Mouse (Mus musculus): ENCODE measurements at regions not wholly inside any gene's neighbourhood (a gene's known extent, or its start where the extent isn't known, plus 50 kb on each side); places are given as distances from the start of the nearest gene placed in this dataset.

- DNase-seq (ENCODE audit: low spot score) (peak; percentile 27), ATAC-seq (no peak)
- TF ChIP-seq CTCF (IDR thresholded peaks at IDR 0.05; ENCODE audit: low read depth): no peak
- Histone ChIP-seq H3K4me1 (ENCODE audit: insufficient read depth, low read length) (no peaks in the 10 kb centered on the region), H3K27ac (no peak overlapping the region), H3K36me3 (ENCODE audit: insufficient read depth, low read length) (no peaks in the 10 kb centered on the region), H3K4me2 (ENCODE audit: low read depth, low read length) (no peak overlapping the region), H3K4me3 (ENCODE audit: low read length) (no peak overlapping the region), H3K9me3 (ENCODE audit: low read length) (no peaks in the 10 kb centered on the region), H3K27me3 (ENCODE audit: insufficient read depth, low read length) (no peaks in the 10 kb centered on the region), H3K9ac (replicated peaks; ENCODE audit: low read length) (no peak overlapping the region)
- WGBS: 53% methylated on average over 4 of the region's 4 CpGs
Observed at GRCm38 (mm10) chr2:71681148-71681547, 64.3 kb upstream of the Itga6 start.

GRCm38 (mm10) chr2:71683375-71683774 is 62.0 kb upstream of the Itga6 start:
- no peak overlapping the region for H3K4me2 ChIP-seq (ENCODE audit: low read depth, low read length)
- 48% methylated on average over 4 of the region's 4 CpGs for WGBS
- H3K4me3 ChIP-seq (ENCODE audit: low read length): no peak overlapping the region
- H3K9ac ChIP-seq (replicated peaks; ENCODE audit: low read length): no peak overlapping the region
- no peaks in the 10 kb centered on the region for H3K9me3 ChIP-seq (ENCODE audit: low read length)
- TF ChIP-seq CTCF (IDR thresholded peaks at IDR 0.05; ENCODE audit: low read depth): no peak
- ATAC-seq: 0 out of 2 replicates have a peak, but pooled peaks have one; percentile 38
- no peaks in the 10 kb centered on the region for H3K36me3 ChIP-seq (ENCODE audit: insufficient read depth, low read length)
- peak; percentile 66 for DNase-seq (ENCODE audit: low spot score)
- H3K4me1 ChIP-seq (ENCODE audit: insufficient read depth, low read length): no peaks in the 10 kb centered on the region
- H3K27me3 ChIP-seq (ENCODE audit: insufficient read depth, low read length): no peaks in the 10 kb centered on the region
- H3K27ac ChIP-seq: no peak overlapping the region; the same call in 1 of the 2 replicates

GRCm38 (mm10) chr2:71685239-71685638 is 60.2 kb upstream of the Itga6 start:
- 81% methylated on average over 7 of the region's 7 CpGs for WGBS
- ATAC-seq (no peak), DNase-seq (ENCODE audit: low spot score) (no peak)

GRCm38 (mm10) chr2:71689041-71689440 is 56.4 kb upstream of the Itga6 start:
- WGBS: 70% methylated on average over 4 of the region's 4 CpGs
- H3K27ac ChIP-seq: no peak overlapping the region
- no peaks in the 10 kb centered on the region for H3K27me3 ChIP-seq (ENCODE audit: insufficient read depth, low read length)
- 0 out of 2 replicates have a peak, but pooled peaks cover 10% of the 10 kb centered on the region for H3K4me1 ChIP-seq (ENCODE audit: insufficient read depth, low read length)
- ATAC-seq (no peak), DNase-seq (ENCODE audit: low spot score) (no peak)
- H3K4me2 ChIP-seq (ENCODE audit: low read depth, low read length): no peak overlapping the region
- no peaks in the 10 kb centered on the region for H3K36me3 ChIP-seq (ENCODE audit: insufficient read depth, low read length)
- TF ChIP-seq CTCF (IDR thresholded peaks at IDR 0.05; ENCODE audit: low read depth): no peak
- no peak overlapping the region for H3K9ac ChIP-seq (replicated peaks; ENCODE audit: low read length)
- H3K4me3 ChIP-seq (ENCODE audit: low read length): no peak overlapping the region
- no peaks in the 10 kb centered on the region for H3K9me3 ChIP-seq (ENCODE audit: low read length)

More at GRCm38 (mm10) chr2:71685239-71685638, 60.2 kb upstream of the Itga6 start:
- no peaks in the 10 kb centered on the region for H3K27me3 ChIP-seq (ENCODE audit: insufficient read depth, low read length)
- no peak overlapping the region for H3K4me3 ChIP-seq (ENCODE audit: low read length)
- no peak for TF ChIP-seq CTCF (IDR thresholded peaks at IDR 0.05; ENCODE audit: low read depth)
- no peak overlapping the region for H3K27ac ChIP-seq
- H3K4me2 ChIP-seq (ENCODE audit: low read depth, low read length): no peak overlapping the region
- H3K9me3 ChIP-seq (ENCODE audit: low read length): no peaks in the 10 kb centered on the region
- H3K9ac ChIP-seq (replicated peaks; ENCODE audit: low read length): no peak overlapping the region
- H3K36me3 ChIP-seq (ENCODE audit: insufficient read depth, low read length): no peaks in the 10 kb centered on the region
- no peaks in the 10 kb centered on the region for H3K4me1 ChIP-seq (ENCODE audit: insufficient read depth, low read length)

GRCm38 (mm10) chr2:71690277-71691161 is 54.9 kb upstream of the Itga6 start:
- H3K36me3 ChIP-seq (ENCODE audit: insufficient read depth, low read length): no peaks in the 10 kb centered on the region
- H3K4me3 ChIP-seq (ENCODE audit: low read length): no peak overlapping the region
- TF ChIP-seq CTCF (IDR thresholded peaks at IDR 0.05; ENCODE audit: low read depth): no peak
- H3K9ac ChIP-seq (replicated peaks; ENCODE audit: low read length): no peak overlapping the region
- ATAC-seq (peak; percentile 70; the same call in 1 of the 2 replicates), DNase-seq (ENCODE audit: low spot score) (peak; percentile 45)
- WGBS: 40% methylated on average over 27 of the region's 27 CpGs
- H3K9me3 ChIP-seq (ENCODE audit: low read length): no peaks in the 10 kb centered on the region
- peak overlapping the region; percentile 35 for H3K4me2 ChIP-seq (ENCODE audit: low read depth, low read length)
- H3K27ac ChIP-seq: no peak overlapping the region
- 0 out of 2 replicates have a peak, but pooled peaks cover 10% of the 10 kb centered on the region for H3K4me1 ChIP-seq (ENCODE audit: insufficient read depth, low read length)
- no peaks in the 10 kb centered on the region for H3K27me3 ChIP-seq (ENCODE audit: insufficient read depth, low read length)

- Histone ChIP-seq H3K4me3 (ENCODE audit: low read length) (no peak overlapping the region), H3K4me1 (ENCODE audit: insufficient read depth, low read length) (0 out of 2 replicates have a peak, but pooled peaks cover 10% of the 10 kb centered on the region), H3K36me3 (ENCODE audit: insufficient read depth, low read length) (no peaks in the 10 kb centered on the region), H3K9ac (replicated peaks; ENCODE audit: low read length) (no peak overlapping the region), H3K27me3 (ENCODE audit: insufficient read depth, low read length) (no peaks in the 10 kb centered on the region; the same call in 1 of the 2 replicates), H3K27ac (no peak overlapping the region), H3K4me2 (ENCODE audit: low read depth, low read length) (no peak overlapping the region), H3K9me3 (ENCODE audit: low read length) (no peaks in the 10 kb centered on the region)
- peak; percentile 50 for DNase-seq (ENCODE audit: low spot score)
- peak; percentile 83 for ATAC-seq
- 62% methylated on average over 6 of the region's 6 CpGs for WGBS
- no peak for TF ChIP-seq CTCF (IDR thresholded peaks at IDR 0.05; ENCODE audit: low read depth)
Observed at GRCm38 (mm10) chr2:71694758-71695310, 50.6 kb upstream of the Itga6 start.
